Mouse (Mus musculus): Measurements from ENCODE around the gene Tnfrsf13b. TPM values are rescaled to one million over a fixed set of nuclear protein-coding genes. Genes with fewer than 3 reads are reported as not detected.
A peak's percentile ranks its signal among the peaks of the same experiment; 100 is the strongest.
"Not testable (repeated sequence)": the region's sequence is repeated elsewhere in the genome, so short reads cannot be mapped to it uniquely, and the experiment has no call there.

The Tnfrsf13b gene
- polyA plus RNA-seq, 1 experiment from 2014 or later, result 3.5 TPM

GRCm38 (mm10) chr11:61159796-61160732 is 33.5 kb downstream of the Tnfrsf13b start:
- no peaks in the 10 kb centered on the region for H3K9me3 ChIP-seq
- no peak overlapping the region for H3K4me3 ChIP-seq
- H3K9ac ChIP-seq, result no peak overlapping the region
- no peak overlapping the region for H3K4me2 ChIP-seq
- ATAC-seq (ENCODE audit: borderline replicate concordance, extremely low read depth, low FRiP score, low TSS enrichment), result no peak
- no peaks in the 10 kb centered on the region for H3K27me3 ChIP-seq
- H3K4me1 ChIP-seq, result no peaks in the 10 kb centered on the region
- H3K27ac ChIP-seq, result no peak overlapping the region
- peaks cover 98% of the 10 kb centered on the region for H3K36me3 ChIP-seq
- 59% methylated on average over 11 of the region's 11 CpGs for WGBS

DNA sequence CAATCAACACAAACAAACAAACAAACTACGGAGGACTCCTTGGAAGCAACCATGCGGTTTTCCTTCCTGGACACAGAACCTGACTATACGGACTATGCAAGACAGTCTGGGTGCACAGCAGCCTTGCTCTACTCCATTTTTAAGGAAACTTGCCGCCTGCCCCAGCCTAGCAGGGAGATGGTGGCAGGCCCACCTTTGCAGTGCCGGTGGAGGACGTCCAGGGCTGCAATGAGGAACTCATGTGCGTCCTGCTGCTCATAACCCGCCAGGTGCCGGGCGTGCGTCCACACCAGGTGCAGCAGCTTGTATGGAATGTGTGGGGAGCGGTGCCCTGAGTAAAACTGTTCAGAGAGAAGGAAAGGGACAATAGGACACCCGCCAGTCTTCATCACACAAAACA is 34.6 kb downstream of the Tnfrsf13b start:
- Histone ChIP-seq H3K4me3 (no peak overlapping the region), H3K9ac (no peak overlapping the region), H3K27ac (no peak overlapping the region), H3K36me3 (peaks cover 97% of the 10 kb centered on the region), H3K27me3 (no peaks in the 10 kb centered on the region), H3K4me2 (no peak overlapping the region), H3K9me3 (no peaks in the 10 kb centered on the region), H3K4me1 (no peaks in the 10 kb centered on the region)
- no peak for ATAC-seq (ENCODE audit: borderline replicate concordance, extremely low read depth, low FRiP score, low TSS enrichment)
- WGBS, result 91% methylated on average over 13 of the region's 13 CpGs

GRCm38 (mm10) chr11:61162776-61163175 is 36.2 kb downstream of the Tnfrsf13b start:
- H3K9ac ChIP-seq, result no peak overlapping the region
- H3K27me3 ChIP-seq, result no peaks in the 10 kb centered on the region
- H3K4me3 ChIP-seq, result no peak overlapping the region
- H3K4me1 ChIP-seq, result no peaks in the 10 kb centered on the region
- ATAC-seq (ENCODE audit: borderline replicate concordance, extremely low read depth, low FRiP score, low TSS enrichment), result no peak
- H3K36me3 ChIP-seq, result peaks cover 96% of the 10 kb centered on the region
- no peak overlapping the region for H3K4me2 ChIP-seq
- no peak overlapping the region for H3K27ac ChIP-seq
- no peaks in the 10 kb centered on the region for H3K9me3 ChIP-seq
- WGBS, result 94% methylated on average over 14 of the region's 14 CpGs

DNA sequence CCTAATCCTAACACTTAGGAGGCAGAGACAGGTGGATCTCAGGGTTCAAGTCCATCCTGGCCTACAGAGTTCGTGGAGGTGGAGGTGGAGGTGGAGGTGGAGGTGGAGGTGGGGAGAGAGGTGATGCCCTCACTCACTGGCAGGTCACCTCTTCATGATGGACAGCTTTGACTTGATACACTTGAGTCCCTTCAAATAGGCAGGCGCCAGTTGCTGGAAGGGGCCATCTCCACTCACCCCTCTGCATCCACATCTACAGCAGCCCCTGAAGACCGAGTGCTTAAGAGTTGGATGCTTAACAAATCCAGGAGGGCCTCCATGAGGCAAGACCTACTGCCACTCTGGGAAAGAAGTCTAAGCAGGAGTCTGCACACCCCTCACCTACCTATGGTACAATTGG is 36.8 kb downstream of the Tnfrsf13b start:
- no peaks in the 10 kb centered on the region for H3K9me3 ChIP-seq
- WGBS, result 82% methylated on average over 3 of the region's 3 CpGs
- no peak overlapping the region for H3K4me3 ChIP-seq
- H3K4me2 ChIP-seq, result no peak overlapping the region
- no peak overlapping the region for H3K9ac ChIP-seq
- H3K4me1 ChIP-seq, result no peaks in the 10 kb centered on the region
- no peak for ATAC-seq (ENCODE audit: borderline replicate concordance, extremely low read depth, low FRiP score, low TSS enrichment)
- H3K27me3 ChIP-seq, result no peaks in the 10 kb centered on the region
- H3K36me3 ChIP-seq, result peaks cover 91% of the 10 kb centered on the region
- H3K27ac ChIP-seq, result no peak overlapping the region

DNA sequence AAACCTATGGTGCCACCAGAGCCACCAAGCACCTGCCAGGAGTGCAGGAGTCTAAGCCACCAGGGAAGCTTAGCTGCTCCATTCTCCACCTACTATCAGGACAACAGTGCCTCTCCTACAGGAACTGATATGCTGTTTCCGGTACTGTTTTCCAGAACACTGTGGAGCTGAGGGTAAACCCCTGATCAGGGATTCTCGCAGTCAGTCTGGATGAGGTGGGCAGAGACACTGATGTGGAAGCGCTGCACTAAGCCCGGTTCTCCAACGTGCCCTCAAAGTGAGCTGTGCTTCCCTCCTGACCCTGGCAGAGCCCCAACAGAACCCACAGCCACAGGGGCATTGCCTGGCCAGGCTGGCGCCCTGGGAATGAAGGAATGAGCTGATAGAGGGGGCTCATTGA is 37.8 kb downstream of the Tnfrsf13b start:
- H3K36me3 ChIP-seq, result peaks cover 81% of the 10 kb centered on the region
- H3K9me3 ChIP-seq, result no peaks in the 10 kb centered on the region
- H3K9ac ChIP-seq, result no peak overlapping the region
- H3K4me1 ChIP-seq, result peaks cover 5% of the 10 kb centered on the region; the same call in 1 of the 2 replicates
- no peak overlapping the region for H3K27ac ChIP-seq
- H3K27me3 ChIP-seq, result no peaks in the 10 kb centered on the region
- no peak for ATAC-seq (ENCODE audit: borderline replicate concordance, extremely low read depth, low FRiP score, low TSS enrichment)
- no peak overlapping the region for H3K4me3 ChIP-seq
- no peak overlapping the region for H3K4me2 ChIP-seq
- WGBS, result 90% methylated on average over 6 of the region's 6 CpGs

GRCm38 (mm10) chr11:61164881-61165280 is 38.3 kb downstream of the Tnfrsf13b start:
- H3K4me1 ChIP-seq, result peaks cover 6% of the 10 kb centered on the region; the same call in 1 of the 2 replicates
- no peaks in the 10 kb centered on the region for H3K27me3 ChIP-seq
- H3K36me3 ChIP-seq, result peaks cover 76% of the 10 kb centered on the region
- no peak overlapping the region for H3K4me3 ChIP-seq
- ATAC-seq (ENCODE audit: borderline replicate concordance, extremely low read depth, low FRiP score, low TSS enrichment), result no peak
- H3K9me3 ChIP-seq, result no peaks in the 10 kb centered on the region
- H3K9ac ChIP-seq, result no peak overlapping the region
- no peak overlapping the region for H3K27ac ChIP-seq
- 90% methylated on average over 10 of the region's 10 CpGs for WGBS
- no peak overlapping the region for H3K4me2 ChIP-seq

DNA sequence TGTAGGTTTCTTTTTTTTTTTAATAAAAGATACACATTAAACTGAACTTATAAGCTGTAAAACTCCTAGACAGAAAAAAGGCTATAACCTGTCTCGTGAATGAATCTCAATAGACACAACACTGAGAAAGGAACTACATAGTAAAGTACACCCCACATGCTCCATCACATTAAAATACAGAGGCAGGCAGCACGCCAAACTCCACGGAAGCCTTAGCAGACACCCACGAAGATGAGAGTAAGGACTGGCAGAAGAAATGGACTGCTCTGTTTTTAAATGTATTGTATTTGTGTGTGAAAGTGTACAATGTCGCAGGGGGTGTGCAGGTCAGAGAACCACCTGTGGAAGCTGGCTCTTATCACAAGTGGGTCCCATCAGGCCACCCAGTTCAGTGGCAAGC is 43.6 kb downstream of the Tnfrsf13b start:
- H3K4me2 ChIP-seq, result no peak overlapping the region
- peaks cover 15% of the 10 kb centered on the region for H3K4me1 ChIP-seq
- no peaks in the 10 kb centered on the region for H3K9me3 ChIP-seq
- 69% methylated on average over 5 of the region's 5 CpGs for WGBS
- H3K9ac ChIP-seq, result no peak overlapping the region
- H3K27me3 ChIP-seq, result no peaks in the 10 kb centered on the region
- ATAC-seq (ENCODE audit: borderline replicate concordance, extremely low read depth, low FRiP score, low TSS enrichment), result no peak
- no peak overlapping the region for H3K4me3 ChIP-seq
- H3K27ac ChIP-seq, result no peak overlapping the region
- peaks cover 23% of the 10 kb centered on the region for H3K36me3 ChIP-seq

GRCm38 (mm10) chr11:61173477-61173876 is 46.9 kb downstream of the Tnfrsf13b start:
- not testable (repeated sequence) for ATAC-seq (ENCODE audit: borderline replicate concordance, extremely low read depth, low FRiP score, low TSS enrichment); H3K27me3 ChIP-seq; H3K9me3 ChIP-seq; H3K36me3 ChIP-seq; H3K27ac ChIP-seq
- peak overlapping the region; percentile 65 for H3K4me2 ChIP-seq
- peaks cover 19% of the 10 kb centered on the region for H3K4me1 ChIP-seq
- WGBS, result 31% methylated on average over 15 of the region's 15 CpGs
- peak overlapping the region; percentile 89 for H3K4me3 ChIP-seq
- H3K9ac ChIP-seq, result peak overlapping the region; percentile 95

DNA sequence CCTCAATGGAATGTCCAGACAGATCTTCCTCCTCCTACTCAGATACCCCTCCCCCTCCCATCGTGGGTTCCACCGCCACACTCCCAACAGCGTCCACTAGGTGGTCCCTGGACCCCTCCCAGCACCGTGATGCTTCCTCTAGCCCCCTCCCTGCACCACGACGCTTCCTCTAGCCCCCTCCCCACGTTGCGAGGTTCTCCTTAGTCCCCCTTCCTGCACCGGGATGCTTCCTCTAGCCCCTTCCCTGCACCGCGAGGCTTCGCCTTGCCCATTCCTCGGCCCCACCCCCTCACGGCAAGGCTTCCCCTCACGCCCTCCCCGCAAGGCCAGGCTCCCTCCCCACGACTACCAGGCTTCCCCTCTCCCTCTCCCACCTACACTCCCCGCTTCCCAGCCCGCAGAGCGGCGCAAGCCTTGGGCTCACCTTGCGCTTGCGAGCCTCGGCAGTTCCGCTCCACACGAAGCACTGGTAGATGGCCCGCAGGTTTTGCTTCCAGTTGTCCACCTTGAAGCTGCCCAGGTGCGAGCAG is 47.8 kb downstream of the Tnfrsf13b start:
- ATAC-seq (ENCODE audit: borderline replicate concordance, extremely low read depth, low FRiP score, low TSS enrichment), result peak; percentile 55
- Histone ChIP-seq H3K4me2 (peak overlapping the region; percentile 65), H3K9ac (peak overlapping the region; percentile 95), H3K4me1 (peaks cover 14% of the 10 kb centered on the region), H3K4me3 (peak overlapping the region; percentile 89), H3K27me3 (no peaks in the 10 kb centered on the region), H3K36me3 (no peaks in the 10 kb centered on the region), H3K27ac (peak overlapping the region; percentile 97), H3K9me3 (no peaks in the 10 kb centered on the region)
- WGBS, result under 1% methylated on average over 28 of the region's 28 CpGs

GRCm38 (mm10) chr11:61174821-61175658 is 48.5 kb downstream of the Tnfrsf13b start, which contains the start of gene Usp22:
Gene Usp22, minus strand, starts transcription at chr11:61175055.
- peak; percentile 98 for ATAC-seq (ENCODE audit: borderline replicate concordance, extremely low read depth, low FRiP score, low TSS enrichment)
- under 1% methylated on average over 69 of the region's 69 CpGs for WGBS
- H3K9me3 ChIP-seq, result no peaks in the 10 kb centered on the region
- H3K4me2 ChIP-seq, result peak within 1 kb of the TSS; percentile 65
- H3K4me1 ChIP-seq, result peaks cover 14% of the 10 kb centered on the region
- H3K27ac ChIP-seq, result peak within 1 kb of the TSS; percentile 97
- no peaks in the 10 kb centered on the region for H3K36me3 ChIP-seq
- H3K9ac ChIP-seq, result peak within 1 kb of the TSS; percentile 95
- H3K4me3 ChIP-seq, result peak within 1 kb of the TSS; percentile 89
- H3K27me3 ChIP-seq, result no peaks in the 10 kb centered on the region

DNA sequence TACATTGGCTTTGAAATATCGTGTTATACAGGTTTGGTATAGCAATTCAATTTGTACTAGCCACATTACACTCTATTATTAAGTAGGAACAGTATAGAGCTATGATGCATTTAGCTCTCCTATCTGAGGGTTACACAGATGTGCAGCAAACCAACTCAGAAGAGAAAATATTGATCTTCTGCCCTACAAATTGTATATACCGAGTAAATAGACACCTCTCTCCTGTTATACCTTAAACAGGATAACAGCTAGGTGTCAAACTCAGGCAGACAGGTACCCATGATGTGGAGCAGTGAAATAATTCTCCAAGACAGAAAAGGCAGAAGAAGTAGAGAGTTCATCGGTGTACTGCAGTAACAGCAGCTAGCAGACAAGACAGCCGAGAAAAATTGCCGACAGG is 49.2 kb downstream of the Tnfrsf13b start:
- H3K4me3 ChIP-seq, result no peak overlapping the region; the same call in 1 of the 2 replicates
- no peaks in the 10 kb centered on the region for H3K36me3 ChIP-seq
- H3K9me3 ChIP-seq, result no peaks in the 10 kb centered on the region
- WGBS, result 71% methylated on average over 5 of the region's 5 CpGs
- no peak overlapping the region for H3K27ac ChIP-seq
- no peak overlapping the region for H3K9ac ChIP-seq
- H3K4me1 ChIP-seq, result peaks cover 14% of the 10 kb centered on the region
- ATAC-seq (ENCODE audit: borderline replicate concordance, extremely low read depth, low FRiP score, low TSS enrichment), result no peak
- no peaks in the 10 kb centered on the region for H3K27me3 ChIP-seq
- H3K4me2 ChIP-seq, result peak overlapping the region; percentile 60

All from lung, embryonic 15.5 days (tissue).